Mouse (Mus musculus): ENCODE results near the gene Olfr1134. TPM values are rescaled to one million over a fixed set of nuclear protein-coding genes. Genes with fewer than 3 reads are reported as not detected.
"Not testable (repeated sequence)": the region's sequence is repeated elsewhere in the genome, so short reads cannot be mapped to it uniquely, and the experiment has no call there.

Gene Olfr1134
- polyA plus RNA-seq (2012; ENCODE audit: insufficient read depth, insufficient read length, missing spikeins): not detected in 2 replicates

DNA sequence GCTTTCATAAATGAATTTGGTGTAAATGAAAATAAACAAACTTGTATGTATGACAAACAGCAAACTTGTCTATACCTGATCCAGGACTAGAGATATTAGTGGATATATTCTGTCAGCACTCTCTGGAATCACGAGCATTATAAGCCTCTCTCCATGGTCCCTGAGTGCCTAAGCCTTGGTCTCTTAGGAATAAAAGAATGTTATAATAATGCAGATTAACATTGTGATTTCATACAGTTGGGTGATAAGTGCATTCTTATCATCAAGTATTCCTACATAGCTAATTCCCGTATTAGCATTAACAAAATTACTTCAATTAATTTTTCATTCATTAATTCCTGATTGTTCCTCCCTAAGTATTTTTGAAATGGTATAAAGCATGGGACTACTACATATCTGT is at the start of gene Olfr1134:
Gene Olfr1134 (minus strand): TSS at position 101 of the 400 bp plus-strand sequence.
- Histone ChIP-seq H3K27ac (replicated peaks; ENCODE audit: low read depth, low read length) (no peak within 1 kb of the TSS), H3K4me1 (ENCODE audit: control insufficient read depth, insufficient read depth, insufficient read length, low read length) (no peaks in the 10 kb centered on the region), H3K4me3 (ENCODE audit: insufficient read depth, low read depth, low read length) (no peak within 1 kb of the TSS)

DNA sequence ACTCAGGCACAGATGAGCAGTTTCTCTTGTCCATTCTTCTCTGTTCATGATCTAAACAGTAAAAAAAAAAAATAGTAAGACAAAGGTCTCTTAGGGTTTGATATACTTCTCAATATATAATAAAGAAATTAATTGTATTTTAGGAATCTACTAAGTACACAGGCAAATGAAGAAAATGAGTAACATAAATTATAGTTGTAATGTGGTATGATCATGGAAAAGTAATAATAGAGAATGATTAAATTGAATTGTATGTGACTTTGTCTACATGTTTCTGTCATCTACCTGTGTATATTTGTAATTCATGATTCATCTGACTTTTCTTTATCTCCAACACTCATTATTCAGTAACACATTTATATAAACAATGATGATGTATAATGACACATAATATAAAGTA is 35.6 kb upstream of the Olfr1134 start, which contains the start of gene Olfr1136:
Gene Olfr1136 (minus strand): TSS at position 101 of the 400 bp plus-strand sequence.
- Histone ChIP-seq H3K4me1 (ENCODE audit: control insufficient read depth, insufficient read depth, insufficient read length, low read length) (no peaks in the 10 kb centered on the region), H3K4me3 (ENCODE audit: insufficient read depth, low read depth, low read length) (no peak within 1 kb of the TSS), H3K27ac (replicated peaks; ENCODE audit: low read depth, low read length) (no peak within 1 kb of the TSS)

DNA sequence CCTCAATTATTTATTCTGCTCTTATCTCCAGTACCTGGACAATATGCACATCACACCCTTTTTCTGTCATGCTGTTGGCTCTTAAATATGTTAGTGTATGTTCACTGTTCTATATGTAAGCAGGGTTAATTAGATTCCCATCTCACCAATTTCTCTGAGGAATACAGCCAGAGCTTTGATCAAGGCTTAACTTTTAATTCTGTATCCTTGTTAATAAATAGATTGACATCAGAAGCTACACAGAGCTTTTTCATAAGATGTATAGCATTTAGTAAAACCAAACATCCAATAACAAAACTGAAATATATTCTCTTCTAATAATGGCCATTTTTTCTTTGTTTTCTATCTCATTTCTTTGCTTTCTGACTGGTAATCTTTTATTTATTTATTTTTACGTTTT is 15.3 kb upstream of the Olfr1134 start, which contains the start of gene Olfr1135:
Gene Olfr1135 (minus strand): TSS at position 101 of the 400 bp plus-strand sequence.
- Histone ChIP-seq H3K4me3 (ENCODE audit: insufficient read depth, low read depth, low read length) (no peak within 1 kb of the TSS), H3K27ac (replicated peaks; ENCODE audit: low read depth, low read length) (no peak within 1 kb of the TSS), H3K4me1 (ENCODE audit: control insufficient read depth, insufficient read depth, insufficient read length, low read length) (no peaks in the 10 kb centered on the region)

DNA sequence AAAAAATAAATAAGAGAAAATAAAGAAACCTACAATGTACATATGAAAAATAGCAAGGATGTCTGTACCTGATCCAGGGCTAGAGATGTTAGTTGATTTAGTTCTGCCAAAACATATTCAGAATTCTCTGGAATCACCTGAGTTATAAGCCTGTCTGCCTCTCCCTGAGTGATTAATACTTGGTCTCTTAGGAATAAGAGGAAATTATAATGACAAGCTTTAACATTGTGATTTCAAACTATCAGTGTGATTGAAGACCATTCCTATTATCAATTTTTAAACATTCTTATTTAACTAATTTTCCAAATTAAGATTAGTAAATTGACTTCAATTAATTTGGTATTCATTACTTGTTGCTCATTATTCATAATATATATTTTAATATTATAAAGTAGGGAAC is 11.0 kb downstream of the Olfr1134 start, which contains the start of gene Olfr1133:
Gene Olfr1133 (minus strand): TSS at position 101 of the 400 bp plus-strand sequence.
- no peak within 1 kb of the TSS for H3K4me3 ChIP-seq (ENCODE audit: insufficient read depth, low read depth, low read length)
- H3K4me1 ChIP-seq (ENCODE audit: control insufficient read depth, insufficient read depth, insufficient read length, low read length): no peaks in the 10 kb centered on the region

DNA sequence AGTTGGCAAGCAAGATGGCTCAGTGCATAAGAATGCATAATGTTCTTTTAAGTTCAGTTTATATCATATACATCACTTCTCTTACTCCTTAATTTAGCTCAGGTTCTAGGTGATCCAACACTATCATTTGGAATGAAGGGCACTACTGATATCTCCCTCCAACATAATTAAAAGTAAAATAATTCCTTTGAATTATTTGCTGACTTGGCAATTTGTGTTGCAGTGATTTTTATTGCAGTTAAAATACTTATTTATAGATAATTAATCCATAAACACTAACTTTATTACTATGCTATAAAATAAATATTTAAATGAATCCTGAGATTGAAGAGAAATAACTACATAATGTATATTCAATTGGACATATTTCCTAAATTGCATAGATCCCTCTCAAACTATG is 15.8 kb downstream of the Olfr1134 start:
- Histone ChIP-seq H3K27ac (replicated peaks; ENCODE audit: low read depth, low read length) (no peak overlapping the region), H3K4me3 (ENCODE audit: insufficient read depth, low read depth, low read length) (no peak overlapping the region), H3K4me1 (ENCODE audit: control insufficient read depth, insufficient read depth, insufficient read length, low read length) (no peaks in the 10 kb centered on the region)

More for the DNA sequence above, 11.0 kb downstream of the Olfr1134 start, which contains the start of gene Olfr1133:
- no peak within 1 kb of the TSS for H3K27ac ChIP-seq (replicated peaks; ENCODE audit: low read depth, low read length)

DNA sequence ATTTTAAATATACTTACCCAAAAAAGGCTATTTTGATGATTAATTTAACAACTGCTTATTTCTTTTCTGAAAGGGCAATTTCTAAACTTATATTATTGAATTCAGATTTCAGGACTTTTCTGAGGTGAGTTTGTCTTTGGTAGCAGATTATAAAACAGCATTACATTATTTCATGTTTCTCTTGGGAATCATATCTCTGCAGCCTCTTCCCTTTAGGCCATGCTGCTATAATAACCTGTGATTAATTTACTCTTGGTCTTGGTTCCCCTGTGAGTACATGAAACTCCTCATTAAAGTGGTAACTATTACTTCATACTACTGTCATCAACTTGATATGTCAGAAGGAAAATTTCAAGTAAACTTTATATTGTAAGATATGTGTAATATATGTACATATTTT is 20.8 kb downstream of the Olfr1134 start, which contains the start of gene Olfr1132:
Gene Olfr1132 (minus strand): TSS at position 101 of the 400 bp plus-strand sequence.
- H3K4me1 ChIP-seq (ENCODE audit: control insufficient read depth, insufficient read depth, insufficient read length, low read length): no peaks in the 10 kb centered on the region
- H3K4me3 ChIP-seq (ENCODE audit: insufficient read depth, low read depth, low read length): no peak within 1 kb of the TSS
- H3K27ac ChIP-seq (replicated peaks; ENCODE audit: low read depth, low read length): no peak within 1 kb of the TSS

DNA sequence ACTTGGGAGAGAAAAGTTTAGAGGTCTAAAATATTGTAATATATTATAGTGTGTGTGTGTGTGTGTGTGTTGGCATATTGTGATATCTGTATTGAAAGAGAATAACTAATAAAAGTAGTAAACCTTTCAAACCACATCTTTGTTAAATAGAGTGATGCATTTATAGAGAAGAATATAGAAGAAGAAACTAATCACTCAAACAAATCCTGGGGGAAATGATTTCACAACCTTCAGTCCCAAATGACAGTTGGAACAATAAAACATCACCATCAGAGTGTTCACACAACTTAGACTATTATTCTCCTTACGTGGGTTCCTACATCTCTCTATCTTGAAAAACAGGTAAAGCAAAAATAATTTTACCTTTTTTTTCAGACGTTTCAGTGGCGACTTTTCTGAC is 31.5 kb downstream of the Olfr1134 start, which contains the start of gene Olfr1131:
Gene Olfr1131 (plus strand): TSS at position 301 of the 400 bp plus-strand sequence.
- no peak within 1 kb of the TSS for H3K4me3 ChIP-seq (ENCODE audit: insufficient read depth, low read depth, low read length)
- no peak within 1 kb of the TSS for H3K27ac ChIP-seq (replicated peaks; ENCODE audit: low read depth, low read length)
- no peaks in the 10 kb centered on the region for H3K4me1 ChIP-seq (ENCODE audit: control insufficient read depth, insufficient read depth, insufficient read length, low read length)

DNA sequence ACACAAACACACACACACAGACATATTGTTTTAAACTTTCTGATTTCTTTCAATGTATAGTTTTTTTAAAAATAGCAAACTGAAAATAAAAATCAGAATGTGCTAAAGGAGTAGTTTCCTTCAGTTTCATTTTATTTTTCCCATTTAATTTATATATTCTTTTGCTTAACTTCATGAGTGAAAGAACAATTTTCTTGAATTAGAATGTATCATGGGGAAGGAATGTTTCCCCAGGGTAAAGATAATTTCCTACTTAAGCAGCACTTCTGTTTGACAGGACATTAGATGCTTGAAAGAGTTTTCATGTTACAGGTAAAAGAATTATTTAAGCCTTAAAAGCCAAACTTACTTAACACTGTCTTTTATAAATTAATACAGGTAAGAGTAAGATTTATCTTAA is 52.3 kb downstream of the Olfr1134 start, which contains the start of gene Olfr1130:
Gene Olfr1130 (plus strand): TSS at position 301 of the 400 bp plus-strand sequence.
- H3K4me1 ChIP-seq (ENCODE audit: control insufficient read depth, insufficient read depth, insufficient read length, low read length); H3K27ac ChIP-seq (replicated peaks; ENCODE audit: low read depth, low read length); H3K4me3 ChIP-seq (ENCODE audit: insufficient read depth, low read depth, low read length): not testable (repeated sequence)

Other genes starting within 250 kb of the Olfr1134 start
- not detected in 2 replicates for gene Olfr1123, start 241.8 kb downstream of the Olfr1134 start, polyA plus RNA-seq (2012; ENCODE audit: insufficient read depth, insufficient read length, missing spikeins)
- gene Olfr1124, start 228.2 kb downstream of the Olfr1134 start, polyA plus RNA-seq (2012; ENCODE audit: insufficient read depth, insufficient read length, missing spikeins): not detected in 2 replicates
- not detected in 2 replicates for gene Olfr1126, start 204.5 kb downstream of the Olfr1134 start, polyA plus RNA-seq (2012; ENCODE audit: insufficient read depth, insufficient read length, missing spikeins)
- gene Pramel7, start 161.4 kb downstream of the Olfr1134 start, polyA plus RNA-seq (2012; ENCODE audit: insufficient read depth, insufficient read length, missing spikeins): not detected in 2 replicates
- gene Pramel6, start 151.9 kb downstream of the Olfr1134 start, polyA plus RNA-seq (2012; ENCODE audit: insufficient read depth, insufficient read length, missing spikeins): not detected in 2 replicates
- gene Olfr153, start 126.7 kb downstream of the Olfr1134 start, polyA plus RNA-seq (2012; ENCODE audit: insufficient read depth, insufficient read length, missing spikeins): not detected in 2 replicates
- not detected in 2 replicates for gene Olfr1128, start 112.9 kb downstream of the Olfr1134 start, polyA plus RNA-seq (2012; ENCODE audit: insufficient read depth, insufficient read length, missing spikeins)
- gene Olfr1129, start 84.6 kb downstream of the Olfr1134 start, polyA plus RNA-seq (2012; ENCODE audit: insufficient read depth, insufficient read length, missing spikeins): not detected in 2 replicates
- gene Olfr1130, start 52.2 kb downstream of the Olfr1134 start, polyA plus RNA-seq (2012; ENCODE audit: insufficient read depth, insufficient read length, missing spikeins): not detected in 2 replicates
- not detected in 2 replicates for gene Olfr1131, start 31.4 kb downstream of the Olfr1134 start, polyA plus RNA-seq (2012; ENCODE audit: insufficient read depth, insufficient read length, missing spikeins)
- not detected in 2 replicates for gene Olfr1132, start 20.9 kb downstream of the Olfr1134 start, polyA plus RNA-seq (2012; ENCODE audit: insufficient read depth, insufficient read length, missing spikeins)
- gene Olfr1133, start 11.1 kb downstream of the Olfr1134 start, polyA plus RNA-seq (2012; ENCODE audit: insufficient read depth, insufficient read length, missing spikeins): not detected in 2 replicates
- not detected in 2 replicates for gene Olfr1135, start 15.2 kb upstream of the Olfr1134 start, polyA plus RNA-seq (2012; ENCODE audit: insufficient read depth, insufficient read length, missing spikeins)
- not detected in 2 replicates for gene Olfr1136, start 35.5 kb upstream of the Olfr1134 start, polyA plus RNA-seq (2012; ENCODE audit: insufficient read depth, insufficient read length, missing spikeins)
- not detected in 2 replicates for gene Olfr1137, start 54.7 kb upstream of the Olfr1134 start, polyA plus RNA-seq (2012; ENCODE audit: insufficient read depth, insufficient read length, missing spikeins)
- gene Olfr1138, start 81.5 kb upstream of the Olfr1134 start, polyA plus RNA-seq (2012; ENCODE audit: insufficient read depth, insufficient read length, missing spikeins): not detected in 2 replicates
- gene Olfr1140, start 85.3 kb upstream of the Olfr1134 start, polyA plus RNA-seq (2012; ENCODE audit: insufficient read depth, insufficient read length, missing spikeins): not detected in 2 replicates
- not detected in 2 replicates for gene Olfr1141, start 95.5 kb upstream of the Olfr1134 start, polyA plus RNA-seq (2012; ENCODE audit: insufficient read depth, insufficient read length, missing spikeins)
- gene Olfr152, start 121.0 kb upstream of the Olfr1134 start, polyA plus RNA-seq (2012; ENCODE audit: insufficient read depth, insufficient read length, missing spikeins): not detected in 2 replicates
- not detected in 2 replicates for gene Olfr1143, start 142.1 kb upstream of the Olfr1134 start, polyA plus RNA-seq (2012; ENCODE audit: insufficient read depth, insufficient read length, missing spikeins)
- gene Olfr1145, start 151.4 kb upstream of the Olfr1134 start, polyA plus RNA-seq (2012; ENCODE audit: insufficient read depth, insufficient read length, missing spikeins): not detected in 2 replicates
- not detected in 2 replicates for gene Olfr1148, start 172.1 kb upstream of the Olfr1134 start, polyA plus RNA-seq (2012; ENCODE audit: insufficient read depth, insufficient read length, missing spikeins)
- gene Olfr1150-ps1, start 185.5 kb upstream of the Olfr1134 start, polyA plus RNA-seq (2012; ENCODE audit: insufficient read depth, insufficient read length, missing spikeins): not detected in 2 replicates
- not detected in 2 replicates for gene Olfr1151, start 197.4 kb upstream of the Olfr1134 start, polyA plus RNA-seq (2012; ENCODE audit: insufficient read depth, insufficient read length, missing spikeins)
- not detected in 2 replicates for gene Olfr1152, start 208.0 kb upstream of the Olfr1134 start, polyA plus RNA-seq (2012; ENCODE audit: insufficient read depth, insufficient read length, missing spikeins)
- gene Olfr1153, start 236.5 kb upstream of the Olfr1134 start, polyA plus RNA-seq (2012; ENCODE audit: insufficient read depth, insufficient read length, missing spikeins): not detected in 2 replicates
- gene Olfr1154, start 246.7 kb upstream of the Olfr1134 start, polyA plus RNA-seq (2012; ENCODE audit: insufficient read depth, insufficient read length, missing spikeins): not detected in 2 replicates

Data from brown adipose tissue, adult 24 weeks (tissue).